Mouse (Mus musculus): Measurements from ENCODE around the gene Auts2. TPM values are rescaled to one million over a fixed set of nuclear protein-coding genes. Genes with fewer than 3 reads are reported as not detected.

Gene Auts2
- polyA plus RNA-seq, 1 experiment from 2014 or later, result 70.9 TPM

GRCm38 (mm10) chr5:132395922-132396321, 147.2 kb downstream of the Auts2 start:
- Histone ChIP-seq H3K9me3 (no peaks in the 10 kb centered on the region), H3K27ac (no peak overlapping the region), H3K4me3 (no peak overlapping the region), H3K36me3 (replicated peaks) (no peaks in the 10 kb centered on the region), H3K27me3 (replicated peaks) (no peaks in the 10 kb centered on the region), H3K9ac (no peak overlapping the region), H3K4me2 (no peak overlapping the region), H3K4me1 (peaks cover 43% of the 10 kb centered on the region)
- WGBS, result 96% methylated on average over 3 of the region's 3 CpGs
- no peak for ATAC-seq (replicated peaks)

GRCm38 (mm10) chr5:132394800-132395575, 148.2 kb downstream of the Auts2 start:
- Histone ChIP-seq H3K27me3 (replicated peaks) (no peaks in the 10 kb centered on the region), H3K9ac (no peak overlapping the region), H3K4me3 (no peak overlapping the region), H3K9me3 (no peaks in the 10 kb centered on the region), H3K27ac (no peak overlapping the region), H3K4me1 (peaks cover 34% of the 10 kb centered on the region), H3K4me2 (no peak overlapping the region), H3K36me3 (replicated peaks) (no peaks in the 10 kb centered on the region)
- 56% methylated on average over 6 of the region's 6 CpGs for WGBS
- no peak for ATAC-seq (replicated peaks)

- H3K4me3 ChIP-seq, result no peak overlapping the region
- WGBS, result 32% methylated on average over 14 of the region's 14 CpGs
- no peak for ATAC-seq (replicated peaks)
- H3K9ac ChIP-seq, result no peak overlapping the region
- H3K36me3 ChIP-seq (replicated peaks), result no peaks in the 10 kb centered on the region
- H3K9me3 ChIP-seq, result no peaks in the 10 kb centered on the region
- H3K4me1 ChIP-seq, result peaks cover 25% of the 10 kb centered on the region
- H3K27ac ChIP-seq, result no peak overlapping the region
- H3K4me2 ChIP-seq, result no peak overlapping the region
- H3K27me3 ChIP-seq (replicated peaks), result no peaks in the 10 kb centered on the region
Measured at GRCm38 (mm10) chr5:132391831-132392763, 151.0 kb downstream of the Auts2 start.

GRCm38 (mm10) chr5:132388746-132389145, 154.4 kb downstream of the Auts2 start:
- Histone ChIP-seq H3K9ac (no peak overlapping the region), H3K4me1 (peaks cover 20% of the 10 kb centered on the region), H3K27me3 (replicated peaks) (no peaks in the 10 kb centered on the region), H3K27ac (no peak overlapping the region), H3K4me2 (no peak overlapping the region), H3K9me3 (no peaks in the 10 kb centered on the region), H3K36me3 (replicated peaks) (no peaks in the 10 kb centered on the region), H3K4me3 (no peak overlapping the region)
- no peak for ATAC-seq (replicated peaks)
- WGBS, result 76% methylated on average over 5 of the region's 5 CpGs

GRCm38 (mm10) chr5:132385244-132385855, 157.8 kb downstream of the Auts2 start:
- no peak overlapping the region for H3K4me2 ChIP-seq
- H3K4me3 ChIP-seq, result no peak overlapping the region
- 59% methylated on average over 4 of the region's 4 CpGs for WGBS
- H3K27ac ChIP-seq, result no peak overlapping the region
- no peak overlapping the region for H3K9ac ChIP-seq
- no peak for ATAC-seq (replicated peaks)
- peaks cover 20% of the 10 kb centered on the region for H3K4me1 ChIP-seq
- no peaks in the 10 kb centered on the region for H3K9me3 ChIP-seq
- H3K36me3 ChIP-seq (replicated peaks), result no peaks in the 10 kb centered on the region
- H3K27me3 ChIP-seq (replicated peaks), result no peaks in the 10 kb centered on the region

- Histone ChIP-seq H3K4me3 (no peak overlapping the region), H3K27me3 (replicated peaks) (no peaks in the 10 kb centered on the region), H3K9ac (no peak overlapping the region), H3K36me3 (replicated peaks) (no peaks in the 10 kb centered on the region), H3K27ac (no peak overlapping the region), H3K4me2 (no peak overlapping the region), H3K4me1 (peaks cover 15% of the 10 kb centered on the region), H3K9me3 (no peaks in the 10 kb centered on the region)
- no peak for ATAC-seq (replicated peaks)
- 29% methylated on average over 5 of the region's 5 CpGs for WGBS
Measured at GRCm38 (mm10) chr5:132380261-132380660, 162.9 kb downstream of the Auts2 start.

- H3K9me3 ChIP-seq, result no peaks in the 10 kb centered on the region
- no peaks in the 10 kb centered on the region for H3K27me3 ChIP-seq (replicated peaks)
- no peak for ATAC-seq (replicated peaks)
- 89% methylated on average over 1 of the region's 1 CpGs for WGBS
- H3K4me3 ChIP-seq, result no peak overlapping the region
- H3K36me3 ChIP-seq (replicated peaks), result no peaks in the 10 kb centered on the region
- no peak overlapping the region for H3K27ac ChIP-seq
- no peak overlapping the region for H3K9ac ChIP-seq
- H3K4me1 ChIP-seq, result peaks cover 15% of the 10 kb centered on the region
- no peak overlapping the region for H3K4me2 ChIP-seq
Measured at GRCm38 (mm10) chr5:132378977-132379376, 164.2 kb downstream of the Auts2 start.

- no peak for ATAC-seq (replicated peaks)
- Histone ChIP-seq H3K27ac (no peak overlapping the region), H3K36me3 (replicated peaks) (no peaks in the 10 kb centered on the region), H3K4me1 (peaks cover 24% of the 10 kb centered on the region), H3K27me3 (replicated peaks) (no peaks in the 10 kb centered on the region), H3K4me3 (no peak overlapping the region), H3K9me3 (no peaks in the 10 kb centered on the region), H3K9ac (no peak overlapping the region), H3K4me2 (no peak overlapping the region)
- WGBS, result 75% methylated on average over 1 of the region's 1 CpGs
Measured at GRCm38 (mm10) chr5:132375130-132375529, 168.0 kb downstream of the Auts2 start.

GRCm38 (mm10) chr5:132373471-132374075, 169.6 kb downstream of the Auts2 start:
- Histone ChIP-seq H3K4me1 (peaks cover 32% of the 10 kb centered on the region), H3K4me3 (no peak overlapping the region), H3K4me2 (no peak overlapping the region), H3K9me3 (no peaks in the 10 kb centered on the region), H3K9ac (no peak overlapping the region), H3K27ac (no peak overlapping the region), H3K36me3 (replicated peaks) (no peaks in the 10 kb centered on the region), H3K27me3 (replicated peaks) (no peaks in the 10 kb centered on the region)
- WGBS, result 67% methylated on average over 4 of the region's 4 CpGs
- ATAC-seq (replicated peaks), result no peak

GRCm38 (mm10) chr5:132372605-132373004, 170.5 kb downstream of the Auts2 start:
- no peaks in the 10 kb centered on the region for H3K9me3 ChIP-seq
- no peak overlapping the region for H3K4me2 ChIP-seq
- peaks cover 37% of the 10 kb centered on the region for H3K4me1 ChIP-seq
- H3K36me3 ChIP-seq (replicated peaks), result no peaks in the 10 kb centered on the region
- 67% methylated on average over 2 of the region's 2 CpGs for WGBS
- no peak for ATAC-seq (replicated peaks)
- no peak overlapping the region for H3K9ac ChIP-seq
- H3K4me3 ChIP-seq, result no peak overlapping the region
- H3K27me3 ChIP-seq (replicated peaks), result no peaks in the 10 kb centered on the region
- H3K27ac ChIP-seq, result no peak overlapping the region

GRCm38 (mm10) chr5:132368678-132369088, 174.5 kb downstream of the Auts2 start:
- 15% methylated on average over 7 of the region's 7 CpGs for WGBS
- Histone ChIP-seq H3K4me1 (peaks cover 34% of the 10 kb centered on the region), H3K4me2 (no peak overlapping the region), H3K9me3 (no peaks in the 10 kb centered on the region), H3K4me3 (no peak overlapping the region), H3K27ac (no peak overlapping the region), H3K9ac (no peak overlapping the region), H3K36me3 (replicated peaks) (no peaks in the 10 kb centered on the region), H3K27me3 (replicated peaks) (no peaks in the 10 kb centered on the region)
- ATAC-seq (replicated peaks), result no peak

GRCm38 (mm10) chr5:132361276-132361675, 181.9 kb downstream of the Auts2 start:
- no peak overlapping the region for H3K4me2 ChIP-seq
- no peak overlapping the region for H3K9ac ChIP-seq
- no peak for ATAC-seq (replicated peaks)
- no peak overlapping the region for H3K4me3 ChIP-seq
- H3K36me3 ChIP-seq (replicated peaks), result no peaks in the 10 kb centered on the region
- no peaks in the 10 kb centered on the region for H3K27me3 ChIP-seq (replicated peaks)
- H3K9me3 ChIP-seq, result no peaks in the 10 kb centered on the region
- no peaks in the 10 kb centered on the region for H3K4me1 ChIP-seq
- WGBS, result 70% methylated on average over 1 of the region's 1 CpGs
- H3K27ac ChIP-seq, result no peak overlapping the region
